Mouse (Mus musculus) cerebellum, adult (tissue): ENCODE results near the gene Samd11.
A peak's percentile ranks its signal among the peaks of the same experiment; 100 is the strongest.

ENCODE experiments used
- ATAC-seq: cut with Nextera tagmentation; 2 replicates; pipeline ENCODE4 v1.9.2; 2017; ENCODE audit warnings: mild to moderate bottlenecking, moderate library complexity, mixed read lengths; ENCODE audit not compliant: insufficient number of reproducible peaks, low FRiP score, low TSS enrichment

Samd11 gene

GRCm38 (mm10) chr4:156255078-156255839 is at the start of gene Samd11:
TSS of gene Samd11 (minus strand) at chr4:156255657.
- no peak for ATAC-seq

- no peak for ATAC-seq
Measured at GRCm38 (mm10) chr4:156254361-156255077, 938 bp downstream of the Samd11 start.

GRCm38 (mm10) chr4:156253043-156253442 is 2.4 kb downstream of the Samd11 start:
- no peak for ATAC-seq

GRCm38 (mm10) chr4:156252619-156253018 is 2.8 kb downstream of the Samd11 start:
- ATAC-seq: no peak

GRCm38 (mm10) chr4:156252140-156252539 is 3.3 kb downstream of the Samd11 start:
- ATAC-seq: no peak

- no peak for ATAC-seq
Measured at GRCm38 (mm10) chr4:156251081-156251480, 4.4 kb downstream of the Samd11 start.

GRCm38 (mm10) chr4:156249567-156249966 is 5.9 kb downstream of the Samd11 start:
- ATAC-seq: no peak

GRCm38 (mm10) chr4:156236651-156237447 is 18.6 kb downstream of the Samd11 start:
- no peak for ATAC-seq

- peak; percentile 82 for ATAC-seq
Measured at GRCm38 (mm10) chr4:156235808-156236533, 19.5 kb downstream of the Samd11 start, which contains the start of gene Noc2l. TSS of gene Noc2l (plus strand) at chr4:156236010.

- ATAC-seq: peak; percentile 3; the same call in 1 of the 2 replicates
Measured at GRCm38 (mm10) chr4:156235360-156235770, 20.1 kb downstream of the Samd11 start.

- peak; percentile 52; the same call in 1 of the 2 replicates for ATAC-seq
Measured at GRCm38 (mm10) chr4:156234701-156235213, 20.7 kb downstream of the Samd11 start, which contains the start of gene Plekhn1. TSS of gene Plekhn1 (minus strand) at chr4:156234857.

GRCm38 (mm10) chr4:156234021-156234501 is 21.4 kb downstream of the Samd11 start:
- ATAC-seq: no peak

- no peak for ATAC-seq
Measured at GRCm38 (mm10) chr4:156228393-156229024, 26.9 kb downstream of the Samd11 start.

- ATAC-seq: no peak
Measured at GRCm38 (mm10) chr4:156227752-156228392, 27.6 kb downstream of the Samd11 start.

GRCm38 (mm10) chr4:156224276-156224675 is 31.2 kb downstream of the Samd11 start:
- ATAC-seq: no peak

- ATAC-seq: no peak
Measured at GRCm38 (mm10) chr4:156219936-156220335, 35.5 kb downstream of the Samd11 start.

GRCm38 (mm10) chr4:156217838-156218237 is 37.6 kb downstream of the Samd11 start:
- no peak for ATAC-seq

GRCm38 (mm10) chr4:156217022-156217669 is 38.3 kb downstream of the Samd11 start:
- no peak for ATAC-seq
